Mouse (Mus musculus) G1E (cell line): Measurements from ENCODE around the gene Rnf150. TPM values are rescaled to one million over a fixed set of nuclear protein-coding genes. Genes with fewer than 3 reads are reported as not detected.

Experiments used
- ATAC-seq: 2 replicates; pipeline ENCODE4 v1.8.0; 2016; ENCODE audit warnings: mild to moderate bottlenecking; ENCODE audit not compliant: insufficient number of reproducible peaks, poor library complexity, low FRiP score, severe bottlenecking; ENCODE audit errors: extremely low read depth
- DNase-seq: peaks from one replicate; pipeline ENCODE4 v3.0.0; 2012; ENCODE audit warnings: low spot score
- H3K27me3 ChIP-seq: 2 replicates; pipeline ENCODE4 v1.6.1; 2012; ENCODE audit warnings: mild to moderate bottlenecking, low read length, inconsistent platforms; ENCODE audit not compliant: insufficient read depth
- H3K36me3 ChIP-seq: replicated peaks from 2 replicates; pipeline ENCODE3; 2012; ENCODE audit warnings: mild to moderate bottlenecking, inconsistent platforms
- H3K4me1 ChIP-seq: 2 replicates; pipeline ENCODE4 v1.6.1; 2012; ENCODE audit warnings: low read depth, low read length, inconsistent platforms, mixed read lengths; ENCODE audit not compliant: insufficient read depth
- H3K4me3 ChIP-seq: 2 replicates; pipeline ENCODE4 v1.5.1; 2012; ENCODE audit warnings: low read depth, mild to moderate bottlenecking, inconsistent platforms, low read length, moderate library complexity, mixed read lengths
- H3K9me3 ChIP-seq: replicated peaks from 2 replicates; pipeline ENCODE4 v1.6.1; 2012; ENCODE audit warnings: inconsistent platforms
- CTCF ChIP-seq: IDR thresholded peaks from 2 replicates; pipeline ENCODE4 v1.5.1; 2012; ENCODE audit warnings: low read depth, low read length, inconsistent platforms, mixed read lengths
- GATA1 ChIP-seq: IDR thresholded peaks from 2 replicates; pipeline ENCODE4 v1.6.1; 2012; ENCODE audit warnings: borderline replicate concordance, low read length, inconsistent platforms, mixed read lengths
- GATA2 ChIP-seq: IDR thresholded peaks from 2 replicates; pipeline ENCODE4 v1.6.1; 2012; ENCODE audit warnings: low read depth, low read length, inconsistent platforms, borderline replicate concordance
- POLR2AphosphoS5 ChIP-seq: IDR thresholded peaks from 2 replicates; pipeline ENCODE4 v1.6.1; 2012; ENCODE audit warnings: low read depth, low read length, inconsistent platforms; ENCODE audit not compliant: insufficient replicate concordance
- TAL1 ChIP-seq: conservative IDR thresholded peaks from 2 replicates; pipeline ENCODE4 v1.6.1; 2012; ENCODE audit warnings: low read depth, low read length, inconsistent platforms, mixed read lengths
- polyA plus RNA-seq: library from polyadenylated mRNA; stranded (reverse); fragments of >175 nt; gene quantifications from 2 replicates; pipeline ENCODE4 v1.2.3, GENCODE M21; 2012
- total RNA-seq, 2 experiments: library from RNA; stranded (forward) in 1 of 2; stranded (reverse) in 1 of 2; fragments of 200-1000 nt in 1 of 2; fragments of >200 nt in 1 of 2; fragmentation: Nextera tagmentation in 1 of 2; gene quantifications; 2 replicates each; pipeline ENCODE4 v1.2.3; 2014 to 2017

Rnf150 gene
- total and polyA plus RNA-seq, 3 experiments, result 0.11 TPM; not detected in 2

DNA sequence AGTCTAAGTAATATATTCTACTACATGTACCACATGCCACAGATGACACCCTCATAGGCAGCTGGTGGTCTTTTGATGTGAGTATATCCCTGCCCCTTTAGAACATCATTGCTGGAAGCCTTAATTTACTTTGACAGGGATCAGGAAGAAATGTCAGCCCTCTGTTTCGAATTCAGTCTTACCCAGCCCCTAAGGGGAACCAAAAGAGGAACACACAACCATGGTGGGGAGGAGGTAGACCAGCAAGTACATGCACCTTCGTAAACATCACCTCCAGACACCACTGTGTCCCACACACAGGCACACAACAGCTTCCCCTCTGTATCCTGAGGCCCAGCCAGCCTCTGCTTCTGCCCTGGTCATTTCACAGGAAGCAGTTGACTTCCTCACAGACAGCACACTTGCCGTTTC is 277.6 kb downstream of the Rnf150 start:
- ATAC-seq, result no peak
- DNase-seq, result no peak
- Histone ChIP-seq H3K27me3 (no peaks in the 10 kb centered on the region), H3K9me3 (no peaks in the 10 kb centered on the region), H3K4me3 (no peak overlapping the region), H3K36me3 (no peaks in the 10 kb centered on the region), H3K4me1 (no peaks in the 10 kb centered on the region)
- TF ChIP-seq CTCF, result no peak
- TF ChIP-seq POLR2AphosphoS5, result no peak
- no peak for TF ChIP-seq TAL1
- TF ChIP-seq GATA1, result no peak
- TF ChIP-seq GATA2, result no peak

Other genes starting within 250 kb of the Rnf150 start
- gene Zfp330, start 89.2 kb upstream of the Rnf150 start, total RNA-seq (2014; fragmentation: Nextera tagmentation), result 79.2 and 103 TPM in 2 replicates
- gene Zfp330, start 89.2 kb upstream of the Rnf150 start, total RNA-seq (2017), result 139 and 153 TPM in 2 replicates
- 7.7 and 91.2 TPM in 2 replicates for gene Zfp330, start 89.2 kb upstream of the Rnf150 start, polyA plus RNA-seq